Mouse (Mus musculus): ENCODE data around the gene Olfr559. TPM values are rescaled to one million over a fixed set of nuclear protein-coding genes. Genes with fewer than 3 reads are reported as not detected.

Gene Olfr559
- total RNA-seq (2023): not detected

GRCm38 (mm10) chr7:102727391-102727790 is at the start of gene Olfr559:
Olfr559 (minus strand) TSS chr7:102727491.

DNA sequence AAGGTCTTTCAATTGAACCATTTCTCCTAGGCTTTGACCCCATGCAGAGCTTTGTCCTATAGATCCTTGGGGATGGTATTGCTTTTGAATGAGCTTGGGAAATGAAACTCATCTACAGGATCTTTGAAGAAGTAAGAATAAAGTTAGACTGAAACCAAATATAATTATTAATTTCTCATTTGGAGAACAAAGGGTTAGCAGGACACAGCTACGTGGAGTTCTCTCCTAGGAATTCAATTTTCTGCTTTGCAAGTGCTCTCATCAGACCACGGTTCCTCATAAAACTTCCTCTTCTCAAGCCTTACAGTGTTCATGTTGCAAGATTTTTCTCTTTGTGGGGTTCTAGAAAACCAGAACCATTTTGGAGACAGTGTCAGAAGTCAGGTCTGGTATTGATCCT is 43.6 kb upstream of the Olfr559 start, which contains the start of gene Olfr561:
Gene Olfr561, plus strand, starts transcription at position 301 of the 400 bp plus-strand sequence.

DNA sequence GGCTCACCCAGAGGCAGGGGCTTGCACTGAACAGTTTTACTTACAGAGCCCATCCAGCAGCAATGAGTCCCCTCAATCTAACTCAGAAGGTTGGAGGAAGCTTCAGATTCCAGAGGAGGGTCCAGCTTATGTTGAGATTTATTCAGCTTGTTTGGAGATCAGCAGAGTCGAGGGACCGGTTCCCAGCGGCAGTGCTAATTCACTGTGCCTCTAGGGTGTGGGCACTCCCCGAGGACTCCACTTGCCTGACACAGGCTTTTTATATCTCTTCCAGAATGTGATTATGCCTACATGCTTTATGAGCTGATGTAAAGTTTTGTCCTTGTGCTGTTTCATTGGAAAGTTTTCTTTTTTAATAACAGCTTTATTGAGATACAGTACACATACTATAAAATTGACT is 32.0 kb upstream of the Olfr559 start, which contains the start of the genes Olfr560 and Olfr78:
Gene Olfr560, minus strand, starts transcription at position 101 of the 400 bp plus-strand sequence.
Gene Olfr78, minus strand, starts transcription at position 206 of the 400 bp plus-strand sequence.

GRCm38 (mm10) chr7:102718970-102719369 is 8.3 kb downstream of the Olfr559 start, which contains the start of gene Olfr33:
Olfr33 (minus strand) TSS chr7:102719070.

GRCm38 (mm10) chr7:102701915-102702314 is 25.4 kb downstream of the Olfr559 start, which contains the start of gene Olfr558:
Olfr558 (plus strand) TSS chr7:102702215.

DNA sequence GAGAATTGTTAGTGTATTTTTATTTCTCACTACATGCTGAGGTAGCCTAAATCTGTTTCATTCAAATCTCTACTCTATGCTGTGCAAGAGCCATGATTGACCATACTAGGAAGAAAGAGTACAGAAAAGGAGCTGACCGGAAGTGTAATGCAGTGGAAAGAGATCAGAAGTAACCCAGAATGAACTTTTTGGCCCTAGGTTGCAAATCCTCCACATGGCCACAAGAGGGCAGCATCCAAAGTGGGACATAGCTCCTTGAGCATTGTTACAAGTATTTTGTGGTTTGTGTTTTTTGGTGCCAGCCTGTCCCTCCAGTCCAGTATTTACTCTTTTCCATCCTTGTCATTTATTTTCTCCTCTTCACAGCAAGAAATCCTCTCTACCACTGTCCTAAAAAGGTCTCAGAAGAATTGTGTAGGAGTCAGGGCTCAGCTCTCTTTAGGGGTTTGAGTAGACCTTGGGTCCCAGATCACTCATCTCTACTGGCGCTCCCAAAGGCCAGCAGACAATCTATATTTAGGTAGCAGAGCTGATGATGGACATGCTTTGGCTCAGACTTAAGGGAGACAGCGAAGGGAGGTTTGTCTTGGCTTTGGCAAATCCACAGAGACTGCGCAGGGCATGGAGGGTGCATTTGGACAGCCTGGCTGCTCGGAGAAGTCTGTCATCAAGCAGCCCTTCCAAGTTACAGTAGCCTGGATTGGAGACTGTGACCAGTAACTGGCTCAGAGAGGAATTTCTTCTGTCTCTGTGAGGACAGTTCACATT is 31.7 kb downstream of the Olfr559 start, which contains the start of gene Olfr557:
Gene Olfr557, plus strand, starts transcription at position 553 of the 768 bp plus-strand sequence.

GRCm38 (mm10) chr7:102686944-102687501 is 40.3 kb downstream of the Olfr559 start, which contains the start of gene Trim68:
Trim68 (minus strand) TSS chr7:102687327.

Other genes with a start within 250 kb of the Olfr559 start
- gene Olfr543, start 245.8 kb downstream of the Olfr559 start, total RNA-seq (2023): not detected
- not detected for gene Olfr544, start 239.2 kb downstream of the Olfr559 start, total RNA-seq (2023)
- not detected for gene Olfr545, start 227.9 kb downstream of the Olfr559 start, total RNA-seq (2023)
- gene Olfr547, start 192.7 kb downstream of the Olfr559 start, total RNA-seq (2023): not detected
- not detected for gene Olfr548-ps1, start 186.6 kb downstream of the Olfr559 start, total RNA-seq (2023)
- gene Olfr549, start 177.6 kb downstream of the Olfr559 start, total RNA-seq (2023): not detected
- gene Trim21, start 162.0 kb downstream of the Olfr559 start, total RNA-seq (2023): 10 to 100 TPM; 31.0 to 47.2 TPM
- not detected for gene Olfr550, start 156.0 kb downstream of the Olfr559 start, total RNA-seq (2023)
- gene Olfr551, start 135.6 kb downstream of the Olfr559 start, total RNA-seq (2023): not detected
- gene Olfr552, start 129.7 kb downstream of the Olfr559 start, total RNA-seq (2023): under 1 TPM in 1 of 2 experiments, not detected in 1; 0.18 TPM
- not detected for gene Olfr553, start 109.3 kb downstream of the Olfr559 start, total RNA-seq (2023)
- gene Olfr554, start 89.1 kb downstream of the Olfr559 start, total RNA-seq (2023): not detected
- not detected for gene Olfr555, start 68.7 kb downstream of the Olfr559 start, total RNA-seq (2023)
- not detected for gene Olfr556, start 62.6 kb downstream of the Olfr559 start, total RNA-seq (2023)
- 10 to 100 TPM; 21.8 to 29.3 TPM for gene Trim68, start 40.2 kb downstream of the Olfr559 start, total RNA-seq (2023)
- gene Olfr557, start 31.6 kb downstream of the Olfr559 start, total RNA-seq (2023): not detected
- not detected for gene Olfr558, start 25.3 kb downstream of the Olfr559 start, total RNA-seq (2023)
- gene Olfr33, start 8.4 kb downstream of the Olfr559 start, total RNA-seq (2023): not detected
- not detected for gene Olfr560, start 31.9 kb upstream of the Olfr559 start, total RNA-seq (2023)
- not detected for gene Olfr78, start 32.0 kb upstream of the Olfr559 start, total RNA-seq (2023)
- not detected for gene Olfr561, start 43.7 kb upstream of the Olfr559 start, total RNA-seq (2023)
- not detected for gene Olfr564, start 76.0 kb upstream of the Olfr559 start, total RNA-seq (2023)
- gene Olfr566, start 131.3 kb upstream of the Olfr559 start, total RNA-seq (2023): not detected
- not detected for gene Olfr568, start 149.6 kb upstream of the Olfr559 start, total RNA-seq (2023)
- gene Olfr569, start 163.4 kb upstream of the Olfr559 start, total RNA-seq (2023): not detected
- gene Olfr570, start 167.1 kb upstream of the Olfr559 start, total RNA-seq (2023): not detected
- not detected for gene Olfr571, start 190.0 kb upstream of the Olfr559 start, total RNA-seq (2023)
- not detected for gene Olfr572, start 196.9 kb upstream of the Olfr559 start, total RNA-seq (2023)
- not detected for gene Olfr573-ps1, start 215.1 kb upstream of the Olfr559 start, total RNA-seq (2023)
- gene Olfr574, start 221.0 kb upstream of the Olfr559 start, total RNA-seq (2023): not detected
- gene Olfr575, start 231.3 kb upstream of the Olfr559 start, total RNA-seq (2023): not detected
- not detected for gene Olfr576, start 235.2 kb upstream of the Olfr559 start, total RNA-seq (2023)
- gene Olfr577, start 248.5 kb upstream of the Olfr559 start, total RNA-seq (2023): not detected

All from B cell, adult 67 days (primary cell).